Mouse (Mus musculus): Measurements from ENCODE around the gene Tmem19. TPM values are rescaled to one million over a fixed set of nuclear protein-coding genes. Genes with fewer than 3 reads are reported as not detected.

Gene Tmem19
- polyA plus RNA-seq, 1 experiment from 2014 or later: 34.1 TPM

GRCm38 (mm10) chr10:115350810-115351397 is 11.4 kb downstream of the Tmem19 start:
- no peak for ATAC-seq

GRCm38 (mm10) chr10:115349509-115349908 is 12.8 kb downstream of the Tmem19 start:
- H3K9me3 ChIP-seq (ENCODE audit: control insufficient read depth, low read length): no peaks in the 10 kb centered on the region
- 84% methylated on average over 7 of the region's 7 CpGs for WGBS
- no peak for ATAC-seq

More at GRCm38 (mm10) chr10:115350810-115351397, 11.4 kb downstream of the Tmem19 start:
- Histone ChIP-seq H3K4me2 (ENCODE audit: low read length) (no peak overlapping the region), H3K27me3 (replicated peaks; ENCODE audit: control insufficient read depth, insufficient read depth, low read length) (no peaks in the 10 kb centered on the region), H3K9me3 (ENCODE audit: control insufficient read depth, low read length) (no peaks in the 10 kb centered on the region), H3K36me3 (ENCODE audit: control insufficient read depth, insufficient read depth, low read length) (peaks cover 8% of the 10 kb centered on the region), H3K4me1 (ENCODE audit: control insufficient read depth, insufficient read depth, low read depth, low read length) (no peaks in the 10 kb centered on the region), H3K9ac (ENCODE audit: low read depth, low read length) (no peak overlapping the region), H3K27ac (ENCODE audit: low read depth, low read length) (no peak overlapping the region), H3K4me3 (ENCODE audit: low read length) (no peak overlapping the region)
- WGBS: 86% methylated on average over 2 of the region's 2 CpGs

DNA sequence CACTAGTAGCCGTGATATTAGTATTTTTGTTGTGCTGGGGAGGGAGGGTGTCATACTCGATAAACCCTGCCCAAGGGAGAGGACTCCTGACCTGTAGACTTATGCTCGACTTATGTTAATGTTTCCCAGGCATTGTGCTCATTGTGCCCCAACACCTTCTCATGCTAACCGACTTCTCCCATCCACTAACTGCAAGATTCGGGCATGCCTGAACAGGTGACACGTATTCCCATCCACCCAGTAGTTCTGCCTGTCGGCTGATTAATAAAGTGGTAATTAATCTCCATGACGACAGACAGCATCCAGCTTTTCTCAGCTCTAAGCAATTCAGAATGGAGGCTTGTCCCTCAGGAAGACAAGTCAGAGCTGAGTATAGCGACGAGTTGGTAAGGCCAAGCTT is 13.3 kb downstream of the Tmem19 start:
- Histone ChIP-seq H3K27me3 (replicated peaks; ENCODE audit: control insufficient read depth, insufficient read depth, low read length) (no peaks in the 10 kb centered on the region), H3K4me3 (ENCODE audit: low read length) (no peak overlapping the region), H3K36me3 (ENCODE audit: control insufficient read depth, insufficient read depth, low read length) (peaks cover 8% of the 10 kb centered on the region; the same call in 1 of the 2 replicates), H3K4me2 (ENCODE audit: low read length) (no peak overlapping the region), H3K27ac (ENCODE audit: low read depth, low read length) (no peak overlapping the region), H3K9me3 (ENCODE audit: control insufficient read depth, low read length) (no peaks in the 10 kb centered on the region), H3K4me1 (ENCODE audit: control insufficient read depth, insufficient read depth, low read depth, low read length) (no peaks in the 10 kb centered on the region), H3K9ac (ENCODE audit: low read depth, low read length) (no peak overlapping the region)
- WGBS: 58% methylated on average over 10 of the region's 10 CpGs
- ATAC-seq: peak; percentile 52

More at GRCm38 (mm10) chr10:115349509-115349908, 12.8 kb downstream of the Tmem19 start:
- Histone ChIP-seq H3K36me3 (ENCODE audit: control insufficient read depth, insufficient read depth, low read length) (peaks cover 8% of the 10 kb centered on the region; the same call in 1 of the 2 replicates), H3K27ac (ENCODE audit: low read depth, low read length) (no peak overlapping the region), H3K4me3 (ENCODE audit: low read length) (no peak overlapping the region), H3K4me1 (ENCODE audit: control insufficient read depth, insufficient read depth, low read depth, low read length) (no peaks in the 10 kb centered on the region), H3K27me3 (replicated peaks; ENCODE audit: control insufficient read depth, insufficient read depth, low read length) (no peaks in the 10 kb centered on the region), H3K4me2 (ENCODE audit: low read length) (no peak overlapping the region), H3K9ac (ENCODE audit: low read depth, low read length) (no peak overlapping the region)

- H3K9ac ChIP-seq (ENCODE audit: low read depth, low read length): no peak overlapping the region
- H3K36me3 ChIP-seq (ENCODE audit: control insufficient read depth, insufficient read depth, low read length): peaks cover 8% of the 10 kb centered on the region; the same call in 1 of the 2 replicates
- H3K4me2 ChIP-seq (ENCODE audit: low read length): no peak overlapping the region
- no peaks in the 10 kb centered on the region for H3K27me3 ChIP-seq (replicated peaks; ENCODE audit: control insufficient read depth, insufficient read depth, low read length)
- WGBS: 88% methylated on average over 6 of the region's 6 CpGs
- H3K4me1 ChIP-seq (ENCODE audit: control insufficient read depth, insufficient read depth, low read depth, low read length): no peaks in the 10 kb centered on the region
- ATAC-seq: no peak
- no peaks in the 10 kb centered on the region for H3K9me3 ChIP-seq (ENCODE audit: control insufficient read depth, low read length)
- no peak overlapping the region for H3K4me3 ChIP-seq (ENCODE audit: low read length)
- H3K27ac ChIP-seq (ENCODE audit: low read depth, low read length): no peak overlapping the region
Observed at GRCm38 (mm10) chr10:115348131-115348530, 14.2 kb downstream of the Tmem19 start.

DNA sequence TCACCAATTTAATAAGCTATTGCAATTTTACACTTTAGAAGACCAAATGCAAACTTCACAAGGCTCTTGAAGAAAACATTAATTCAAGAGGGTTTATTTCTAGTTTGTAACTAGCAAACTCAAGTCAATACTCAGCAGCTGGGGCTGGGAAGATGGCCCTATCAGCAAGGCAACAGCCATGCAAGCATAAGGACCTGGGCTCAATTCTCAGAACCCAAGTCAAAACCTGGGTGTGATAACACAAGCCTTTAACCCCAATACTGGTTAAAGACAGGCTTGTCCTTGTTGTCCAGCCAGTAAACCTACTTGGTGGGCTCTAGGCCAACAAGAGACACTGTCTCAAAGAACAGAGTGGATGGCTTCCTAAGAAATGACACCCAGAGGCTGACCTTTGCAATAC is 15.9 kb downstream of the Tmem19 start:
- no peaks in the 10 kb centered on the region for H3K9me3 ChIP-seq (ENCODE audit: control insufficient read depth, low read length)
- H3K27ac ChIP-seq (ENCODE audit: low read depth, low read length): no peak overlapping the region
- ATAC-seq: no peak
- H3K4me3 ChIP-seq (ENCODE audit: low read length): no peak overlapping the region
- H3K27me3 ChIP-seq (replicated peaks; ENCODE audit: control insufficient read depth, insufficient read depth, low read length): no peaks in the 10 kb centered on the region
- H3K4me2 ChIP-seq (ENCODE audit: low read length): no peak overlapping the region
- H3K36me3 ChIP-seq (ENCODE audit: control insufficient read depth, insufficient read depth, low read length): peaks cover 16% of the 10 kb centered on the region
- no peak overlapping the region for H3K9ac ChIP-seq (ENCODE audit: low read depth, low read length)
- H3K4me1 ChIP-seq (ENCODE audit: control insufficient read depth, insufficient read depth, low read depth, low read length): no peaks in the 10 kb centered on the region

DNA sequence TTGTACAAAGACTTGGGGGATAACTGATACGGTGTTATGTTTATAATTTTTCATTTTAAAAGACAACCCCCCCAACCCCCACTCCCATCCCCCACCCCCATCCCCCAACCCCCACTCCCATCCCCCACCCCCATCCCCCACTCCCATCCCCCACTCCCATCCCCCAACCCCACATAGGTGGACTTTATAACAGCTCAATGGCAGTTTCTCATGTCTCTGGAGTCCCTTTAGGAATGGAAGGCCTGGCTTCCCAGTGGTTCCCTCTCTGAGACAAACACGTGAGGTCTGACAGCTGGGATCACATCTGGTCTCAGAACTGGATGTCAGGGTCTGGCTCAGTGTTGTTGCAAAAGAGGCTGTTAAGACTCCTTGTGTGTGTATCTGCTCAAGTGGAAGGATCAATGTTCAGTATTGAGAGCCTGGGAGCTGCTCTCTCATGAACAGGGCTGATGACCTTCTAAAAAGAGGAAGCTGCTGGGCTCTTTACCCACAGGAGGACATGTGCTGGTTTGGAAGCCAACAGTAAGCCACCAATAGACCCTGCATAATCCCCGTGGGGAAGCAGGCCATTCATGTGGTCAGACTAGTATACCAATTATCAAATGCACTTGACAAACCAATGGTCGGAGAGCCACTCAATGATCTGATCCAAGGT is 19.4 kb downstream of the Tmem19 start:
- H3K9ac ChIP-seq (ENCODE audit: low read depth, low read length): no peak overlapping the region
- no peaks in the 10 kb centered on the region for H3K9me3 ChIP-seq (ENCODE audit: control insufficient read depth, low read length)
- no peak overlapping the region for H3K4me3 ChIP-seq (ENCODE audit: low read length)
- WGBS: 88% methylated on average over 4 of the region's 4 CpGs
- no peaks in the 10 kb centered on the region for H3K27me3 ChIP-seq (replicated peaks; ENCODE audit: control insufficient read depth, insufficient read depth, low read length)
- no peak overlapping the region for H3K27ac ChIP-seq (ENCODE audit: low read depth, low read length)
- no peak for ATAC-seq
- H3K36me3 ChIP-seq (ENCODE audit: control insufficient read depth, insufficient read depth, low read length): peaks cover 16% of the 10 kb centered on the region
- no peak overlapping the region for H3K4me2 ChIP-seq (ENCODE audit: low read length)
- no peaks in the 10 kb centered on the region for H3K4me1 ChIP-seq (ENCODE audit: control insufficient read depth, insufficient read depth, low read depth, low read length)

DNA sequence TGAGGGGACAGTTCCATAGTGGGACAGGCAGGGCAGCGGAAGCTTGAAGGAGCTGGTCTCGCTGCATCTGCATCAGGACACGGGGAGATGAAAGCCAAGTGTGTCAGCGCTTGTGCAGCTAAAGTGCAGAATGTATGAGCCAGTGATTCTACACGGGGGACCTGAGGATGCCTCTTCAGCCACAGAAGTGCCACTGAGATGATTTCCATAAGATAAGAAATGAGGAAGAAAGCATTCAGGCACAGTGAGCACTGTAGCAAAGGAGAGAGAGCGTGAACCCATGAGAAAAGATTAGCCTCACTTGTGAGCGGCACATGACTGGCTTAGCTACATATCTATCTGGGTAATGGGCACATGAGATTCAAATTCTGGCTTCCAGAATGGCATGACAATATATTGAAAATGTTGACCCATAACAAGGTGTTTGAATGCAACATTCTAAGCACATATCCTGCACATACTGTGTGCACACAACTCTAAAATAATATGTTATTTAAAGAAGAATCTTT is 22.4 kb downstream of the Tmem19 start:
- 95% methylated on average over 7 of the region's 7 CpGs for WGBS
- ATAC-seq: no peak
- H3K27me3 ChIP-seq (replicated peaks; ENCODE audit: control insufficient read depth, insufficient read depth, low read length): no peaks in the 10 kb centered on the region
- H3K9me3 ChIP-seq (ENCODE audit: control insufficient read depth, low read length): no peaks in the 10 kb centered on the region
- H3K27ac ChIP-seq (ENCODE audit: low read depth, low read length): no peak overlapping the region
- no peak overlapping the region for H3K4me2 ChIP-seq (ENCODE audit: low read length)
- H3K4me3 ChIP-seq (ENCODE audit: low read length): no peak overlapping the region
- H3K36me3 ChIP-seq (ENCODE audit: control insufficient read depth, insufficient read depth, low read length): peaks cover 8% of the 10 kb centered on the region
- no peak overlapping the region for H3K9ac ChIP-seq (ENCODE audit: low read depth, low read length)
- no peaks in the 10 kb centered on the region for H3K4me1 ChIP-seq (ENCODE audit: control insufficient read depth, insufficient read depth, low read depth, low read length)

DNA sequence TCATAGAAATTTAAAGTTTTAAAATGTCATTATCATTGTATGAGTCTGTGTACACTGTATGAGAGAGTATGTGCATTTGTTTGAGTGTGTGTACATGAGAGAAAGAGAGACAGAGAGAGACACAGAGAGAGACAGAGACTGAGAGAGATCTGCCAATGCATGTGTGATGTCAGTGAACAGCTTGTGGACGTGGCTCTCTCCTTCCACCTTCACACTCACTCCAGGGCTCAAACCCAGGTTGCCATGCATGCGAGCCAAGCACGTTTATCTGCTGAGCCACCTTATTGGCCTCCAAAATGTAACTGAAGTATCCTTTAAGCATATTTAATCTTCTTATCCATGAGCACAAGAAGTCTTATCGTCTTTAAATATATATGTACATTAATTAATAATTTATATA is 25.4 kb downstream of the Tmem19 start:
- H3K36me3 ChIP-seq (ENCODE audit: control insufficient read depth, insufficient read depth, low read length): peaks cover 2% of the 10 kb centered on the region; the same call in 1 of the 2 replicates
- ATAC-seq: no peak
- no peak overlapping the region for H3K9ac ChIP-seq (ENCODE audit: low read depth, low read length)
- no peaks in the 10 kb centered on the region for H3K4me1 ChIP-seq (ENCODE audit: control insufficient read depth, insufficient read depth, low read depth, low read length)
- no peak overlapping the region for H3K4me3 ChIP-seq (ENCODE audit: low read length)
- WGBS: 88% methylated on average over 4 of the region's 4 CpGs
- no peaks in the 10 kb centered on the region for H3K27me3 ChIP-seq (replicated peaks; ENCODE audit: control insufficient read depth, insufficient read depth, low read length)
- H3K9me3 ChIP-seq (ENCODE audit: control insufficient read depth, low read length): no peaks in the 10 kb centered on the region
- no peak overlapping the region for H3K27ac ChIP-seq (ENCODE audit: low read depth, low read length)
- H3K4me2 ChIP-seq (ENCODE audit: low read length): no peak overlapping the region

- no peak for ATAC-seq
- H3K27me3 ChIP-seq (replicated peaks; ENCODE audit: control insufficient read depth, insufficient read depth, low read length): no peaks in the 10 kb centered on the region
- H3K27ac ChIP-seq (ENCODE audit: low read depth, low read length): no peak overlapping the region
- H3K9ac ChIP-seq (ENCODE audit: low read depth, low read length): no peak overlapping the region
- H3K4me1 ChIP-seq (ENCODE audit: control insufficient read depth, insufficient read depth, low read depth, low read length): no peaks in the 10 kb centered on the region
- no peak overlapping the region for H3K4me2 ChIP-seq (ENCODE audit: low read length)
- no peaks in the 10 kb centered on the region for H3K36me3 ChIP-seq (ENCODE audit: control insufficient read depth, insufficient read depth, low read length)
- no peak overlapping the region for H3K4me3 ChIP-seq (ENCODE audit: low read length)
- no peaks in the 10 kb centered on the region for H3K9me3 ChIP-seq (ENCODE audit: control insufficient read depth, low read length)
- WGBS: 84% methylated on average over 9 of the region's 9 CpGs
Observed at GRCm38 (mm10) chr10:115333528-115333927, 28.8 kb downstream of the Tmem19 start.

Data from hindbrain, embryonic 16.5 days (tissue).